Mouse (Mus musculus): ENCODE results near the gene Uqcc3.

GRCm38 (mm10) chr19:8850402-8850901 is 30.3 kb downstream of the Uqcc3 start, which contains the start of gene Lrrn4cl:
- TF ChIP-seq GATA1 (IDR thresholded peaks at IDR 0.05; ENCODE audit: borderline replicate concordance, low read length) (no peak), FLI1 (IDR thresholded peaks at IDR 0.05; ENCODE audit: low read length) (no peak)
